Mouse (Mus musculus) cerebellum, adult 2 months (tissue): ENCODE data around the gene Ano1.

ENCODE experiments used
- CTCF ChIP-seq: fragments of 200-500 bp; IDR thresholded peaks from 2 replicates; pipeline ENCODE4 v1.5.1; 2011; ENCODE audit warnings: low read depth, mild to moderate bottlenecking, control low read depth, low read length, moderate library complexity, borderline replicate concordance; ENCODE audit not compliant: insufficient read depth
- POLR2A ChIP-seq: fragments of 200-500 bp; IDR thresholded peaks from 2 replicates; pipeline ENCODE4 v1.6.1; 2011; ENCODE audit warnings: low read length, control low read depth, borderline replicate concordance; ENCODE audit not compliant: insufficient read depth

- TF ChIP-seq CTCF (no peak), POLR2A (no peak)
These were observed 32.4 kb upstream of the Ano1 start for GRCm38 (mm10) chr7:144784176-144784575.
